Mouse (Mus musculus) neural tube, embryonic 14.5 days (tissue): ENCODE measurements at regions not wholly inside any gene's neighbourhood (a gene's known extent, or its start where the extent isn't known, plus 50 kb on each side); places are given as distances from the start of the nearest gene placed in this dataset.

ENCODE experiments used
- ATAC-seq: fragments of 200-750 bp; cut with Nextera tagmentation; 2 replicates; pipeline ENCODE4 v1.8.0; 2017; ENCODE audit warnings: low read depth, mild to moderate bottlenecking, moderate TSS enrichment, moderate library complexity
- H3K27ac ChIP-seq: fragments of 300-500 bp; sonication (generic); 2 replicates; pipeline ENCODE4 v1.5.1; 2014; ENCODE audit warnings: low read depth, mild to moderate bottlenecking, control low read depth, low read length, moderate library complexity, mixed read lengths
- H3K27me3 ChIP-seq: fragments of 300-500 bp; sonication (generic); 2 replicates; pipeline ENCODE4 v1.6.1; 2014; ENCODE audit warnings: low read length; ENCODE audit not compliant: control insufficient read depth, insufficient read depth
- H3K36me3 ChIP-seq: fragments of 300-500 bp; sonication (generic); 2 replicates; pipeline ENCODE4 v1.6.1; 2014; ENCODE audit warnings: low read length, mixed read lengths; ENCODE audit not compliant: control insufficient read depth, insufficient read depth
- H3K4me1 ChIP-seq: fragments of 300-500 bp; sonication (generic); 2 replicates; pipeline ENCODE4 v1.6.1; 2014; ENCODE audit warnings: low read length; ENCODE audit not compliant: control insufficient read depth, insufficient read depth
- H3K4me2 ChIP-seq: fragments of 300-500 bp; sonication (generic); 2 replicates; pipeline ENCODE4 v1.6.1; 2014; ENCODE audit warnings: mild to moderate bottlenecking, low read depth, low read length, control low read depth
- H3K4me3 ChIP-seq: fragments of 300-500 bp; sonication (generic); 2 replicates; pipeline ENCODE4 v1.5.1; 2014; ENCODE audit warnings: low read depth, low read length, control low read depth, mixed read lengths
- H3K9ac ChIP-seq: fragments of 300-500 bp; sonication (generic); replicated peaks from 2 replicates; pipeline ENCODE4 v1.6.1; 2014; ENCODE audit warnings: low read depth, mild to moderate bottlenecking, control low read depth, low read length, mixed read lengths
- H3K9me3 ChIP-seq: fragments of 300-500 bp; sonication (generic); 2 replicates; pipeline ENCODE4 v1.6.1; 2016; ENCODE audit warnings: low read length; ENCODE audit not compliant: control insufficient read depth
- WGBS: fragments of 180-500 bp; shearing (Covaris S2); extraction: QIAGEN DNeasy Blood & Tissue Kit; methylation state at CpG from one replicate; pipeline ENCODE4 v1.1.7; 2014; 5-methylcytosine and 5-hydroxymethylcytosine counted together

GRCm38 (mm10) chr5:71381407-71381806 is 166.6 kb downstream of the Cox7b2 start:
- Histone ChIP-seq H3K9me3 (no peaks in the 10 kb centered on the region), H3K4me2 (no peak overlapping the region), H3K27ac (no peak overlapping the region), H3K36me3 (no peaks in the 10 kb centered on the region), H3K9ac (no peak overlapping the region), H3K4me1 (no peaks in the 10 kb centered on the region), H3K27me3 (no peaks in the 10 kb centered on the region), H3K4me3 (no peak overlapping the region)
- ATAC-seq: no peak
- WGBS: 74% methylated on average over 2 of the region's 2 CpGs

- Histone ChIP-seq H3K4me1 (no peaks in the 10 kb centered on the region), H3K27ac (no peak overlapping the region), H3K27me3 (no peaks in the 10 kb centered on the region), H3K9me3 (no peaks in the 10 kb centered on the region), H3K36me3 (no peaks in the 10 kb centered on the region), H3K4me3 (no peak overlapping the region), H3K9ac (no peak overlapping the region), H3K4me2 (no peak overlapping the region)
- no peak for ATAC-seq
- WGBS: 58% methylated on average over 3 of the region's 3 CpGs
Observed at GRCm38 (mm10) chr5:71366196-71366858, 181.7 kb downstream of the Cox7b2 start.

- H3K27ac ChIP-seq: no peak overlapping the region
- H3K4me1 ChIP-seq: no peaks in the 10 kb centered on the region
- H3K4me3 ChIP-seq: no peak overlapping the region
- WGBS: 79% methylated on average over 3 of the region's 3 CpGs
- H3K36me3 ChIP-seq: no peaks in the 10 kb centered on the region
- no peak overlapping the region for H3K4me2 ChIP-seq
- no peak for ATAC-seq
- no peaks in the 10 kb centered on the region for H3K27me3 ChIP-seq
- no peaks in the 10 kb centered on the region for H3K9me3 ChIP-seq
- no peak overlapping the region for H3K9ac ChIP-seq
Observed at GRCm38 (mm10) chr5:71341512-71341911, 206.5 kb downstream of the Cox7b2 start.

- no peak overlapping the region for H3K4me2 ChIP-seq
- H3K9me3 ChIP-seq: no peaks in the 10 kb centered on the region
- H3K4me1 ChIP-seq: no peaks in the 10 kb centered on the region
- no peak overlapping the region for H3K27ac ChIP-seq
- no peak for ATAC-seq
- H3K27me3 ChIP-seq: no peaks in the 10 kb centered on the region
- H3K4me3 ChIP-seq: no peak overlapping the region
- no peaks in the 10 kb centered on the region for H3K36me3 ChIP-seq
- 80% methylated on average over 6 of the region's 6 CpGs for WGBS
- no peak overlapping the region for H3K9ac ChIP-seq
Observed at GRCm38 (mm10) chr5:71309414-71309813, 213.8 kb upstream of the Gabra2 start.

- WGBS: 75% methylated on average over 7 of the region's 7 CpGs
- Histone ChIP-seq H3K4me1 (no peaks in the 10 kb centered on the region), H3K4me2 (no peak overlapping the region), H3K36me3 (no peaks in the 10 kb centered on the region), H3K27ac (no peak overlapping the region), H3K27me3 (no peaks in the 10 kb centered on the region), H3K9ac (no peak overlapping the region), H3K4me3 (no peak overlapping the region), H3K9me3 (no peaks in the 10 kb centered on the region)
- ATAC-seq: no peak
Observed at GRCm38 (mm10) chr5:71262202-71262883, 166.7 kb upstream of the Gabra2 start.

- 57% methylated on average over 2 of the region's 2 CpGs for WGBS
- Histone ChIP-seq H3K4me3 (no peak overlapping the region), H3K9me3 (no peaks in the 10 kb centered on the region), H3K27ac (no peak overlapping the region), H3K4me2 (no peak overlapping the region), H3K27me3 (no peaks in the 10 kb centered on the region), H3K36me3 (no peaks in the 10 kb centered on the region), H3K4me1 (no peaks in the 10 kb centered on the region), H3K9ac (no peak overlapping the region)
- no peak for ATAC-seq
Observed at GRCm38 (mm10) chr5:71249273-71249672, 153.6 kb upstream of the Gabra2 start.

- Histone ChIP-seq H3K36me3 (no peaks in the 10 kb centered on the region), H3K27me3 (no peaks in the 10 kb centered on the region), H3K9me3 (no peaks in the 10 kb centered on the region), H3K4me3 (no peak overlapping the region), H3K4me1 (no peaks in the 10 kb centered on the region), H3K4me2 (no peak overlapping the region), H3K27ac (no peak overlapping the region), H3K9ac (no peak overlapping the region)
- WGBS: 45% methylated on average over 6 of the region's 6 CpGs
- ATAC-seq: peak; percentile 89
Observed at GRCm38 (mm10) chr5:71248318-71249135, 152.9 kb upstream of the Gabra2 start.

- 88% methylated on average over 4 of the region's 4 CpGs for WGBS
- no peak for ATAC-seq
Observed at GRCm38 (mm10) chr5:71227615-71228014, 132.0 kb upstream of the Gabra2 start.

GRCm38 (mm10) chr5:71200881-71201280 is 105.2 kb upstream of the Gabra2 start:
- WGBS: 79% methylated on average over 6 of the region's 6 CpGs

More at GRCm38 (mm10) chr5:71227615-71228014, 132.0 kb upstream of the Gabra2 start:
- Histone ChIP-seq H3K9ac (no peak overlapping the region), H3K4me1 (no peaks in the 10 kb centered on the region), H3K9me3 (no peaks in the 10 kb centered on the region), H3K27me3 (no peaks in the 10 kb centered on the region), H3K27ac (no peak overlapping the region), H3K4me2 (no peak overlapping the region), H3K36me3 (no peaks in the 10 kb centered on the region), H3K4me3 (no peak overlapping the region)

More at GRCm38 (mm10) chr5:71200881-71201280, 105.2 kb upstream of the Gabra2 start:
- Histone ChIP-seq H3K4me3 (no peak overlapping the region), H3K4me2 (no peak overlapping the region), H3K9me3 (no peaks in the 10 kb centered on the region), H3K27me3 (no peaks in the 10 kb centered on the region), H3K27ac (no peak overlapping the region), H3K9ac (no peak overlapping the region), H3K4me1 (no peaks in the 10 kb centered on the region), H3K36me3 (no peaks in the 10 kb centered on the region)
- ATAC-seq: no peak
